Mouse (Mus musculus) brain, adult 10 weeks (tissue): Measurements from ENCODE around the gene Denr. TPM values are rescaled to one million over a fixed set of nuclear protein-coding genes. Genes with fewer than 3 reads are reported as not detected.

ENCODE experiments used
- polyA plus RNA-seq: library from polyadenylated mRNA; stranded (reverse); fragments of 350-450 nt; fragmentation: Illumina TruSeq; extraction: RNeasy Lipid Tissue Mini Kit (QIAGEN cat#74804); gene quantifications from one replicate; pipeline ENCODE4 v1.2.3, GENCODE M21; 2015; ENCODE audit warnings: low read depth, low replicate concordance

The Denr gene
- 91.9 TPM for polyA plus RNA-seq

GRCm38 (mm10) chr5:123906976-123907630 is at the start of gene Denr:
Gene Denr (plus strand): TSS chr5:123907175.

DNA sequence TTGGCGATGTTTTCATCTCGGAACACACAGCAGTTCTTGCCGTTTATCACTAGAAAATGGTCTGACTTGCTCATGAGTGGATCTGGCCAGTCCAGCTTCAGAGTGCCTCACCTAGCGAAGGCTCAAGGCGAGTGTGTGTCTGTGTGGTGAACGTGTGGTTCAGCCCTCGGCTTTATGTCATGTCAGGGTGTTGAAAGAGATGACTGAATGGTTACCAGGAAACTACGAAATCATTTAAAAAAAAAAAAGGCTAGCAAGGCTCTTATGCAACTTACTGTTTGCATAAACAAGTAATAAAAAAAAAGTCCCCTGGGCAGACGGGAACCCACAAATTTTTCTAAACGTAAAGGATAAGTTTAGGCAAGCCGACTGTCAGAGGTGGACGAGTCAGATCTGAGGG is 41.6 kb upstream of the Denr start, which contains the start of gene Hcar2:
Hcar2 (minus strand) TSS at position 135 of the 400 bp plus-strand sequence.

DNA sequence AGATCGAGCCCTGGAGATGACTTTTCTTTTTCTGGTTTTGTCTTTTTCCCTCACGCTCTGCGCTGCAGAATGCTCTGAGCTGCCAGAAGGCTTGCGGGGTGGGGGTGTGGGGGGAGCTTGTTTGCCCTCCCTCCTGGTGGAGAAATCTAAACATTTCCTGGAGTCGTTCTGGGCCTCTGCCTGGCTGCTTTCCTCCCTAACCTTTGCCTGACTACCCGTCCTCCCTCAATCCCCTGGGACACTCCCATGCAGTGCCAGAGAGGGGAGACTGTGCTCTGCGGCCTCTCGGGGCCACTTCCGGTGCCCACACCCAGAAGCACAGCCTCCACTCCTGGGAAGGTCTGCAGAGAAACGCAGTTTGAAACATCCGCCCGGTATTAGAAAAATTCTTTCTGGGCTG is 27.0 kb upstream of the Denr start, which contains the start of gene Hcar1:
Hcar1 (minus strand) TSS at position 93 of the 400 bp plus-strand sequence.

GRCm38 (mm10) chr5:123927118-123927517 is 20.1 kb downstream of the Denr start, which contains the start of gene Gm43518:
Gene Gm43518 (plus strand): TSS chr5:123927418.

GRCm38 (mm10) chr5:123930508-123930989 is 23.6 kb downstream of the Denr start, which contains the start of gene Ccdc62:
Gene Ccdc62 (plus strand): TSS chr5:123930679.

GRCm38 (mm10) chr5:123973299-123974178 is 66.6 kb downstream of the Denr start, which contains the start of gene Hip1r:
Gene Hip1r (plus strand): TSS chr5:123973628.

Other genes starting within 250 kb of the Denr start
- gene Clip1, start 222.6 kb upstream of the Denr start, polyA plus RNA-seq: 82.0 TPM
- gene Zcchc8, start 186.1 kb upstream of the Denr start, polyA plus RNA-seq: 35.4 TPM
- 105 TPM for gene Rsrc2, start 157.8 kb upstream of the Denr start, polyA plus RNA-seq
- gene Kntc1, start 157.5 kb upstream of the Denr start, polyA plus RNA-seq: 0.21 TPM
- gene Hcar2, start 41.7 kb upstream of the Denr start, polyA plus RNA-seq: not detected
- gene Hcar1, start 27.2 kb upstream of the Denr start, polyA plus RNA-seq: 0.86 TPM
- gene Gm43518, start 20.2 kb downstream of the Denr start, polyA plus RNA-seq: not detected
- gene Ccdc62, start 23.5 kb downstream of the Denr start, polyA plus RNA-seq: 4.3 TPM
- gene Hip1r, start 66.5 kb downstream of the Denr start, polyA plus RNA-seq: 31.9 TPM
- gene Vps37b, start 125.1 kb downstream of the Denr start, polyA plus RNA-seq: 23.9 TPM
- 33.6 TPM for gene Abcb9, start 188.6 kb downstream of the Denr start, polyA plus RNA-seq
- gene Ogfod2, start 205.1 kb downstream of the Denr start, polyA plus RNA-seq: 42.4 TPM
- gene Arl6ip4, start 208.9 kb downstream of the Denr start, polyA plus RNA-seq: 59.9 TPM